9 mouse cellular contexts compared by ENCODE assay signal in the genomic region with DNA sequence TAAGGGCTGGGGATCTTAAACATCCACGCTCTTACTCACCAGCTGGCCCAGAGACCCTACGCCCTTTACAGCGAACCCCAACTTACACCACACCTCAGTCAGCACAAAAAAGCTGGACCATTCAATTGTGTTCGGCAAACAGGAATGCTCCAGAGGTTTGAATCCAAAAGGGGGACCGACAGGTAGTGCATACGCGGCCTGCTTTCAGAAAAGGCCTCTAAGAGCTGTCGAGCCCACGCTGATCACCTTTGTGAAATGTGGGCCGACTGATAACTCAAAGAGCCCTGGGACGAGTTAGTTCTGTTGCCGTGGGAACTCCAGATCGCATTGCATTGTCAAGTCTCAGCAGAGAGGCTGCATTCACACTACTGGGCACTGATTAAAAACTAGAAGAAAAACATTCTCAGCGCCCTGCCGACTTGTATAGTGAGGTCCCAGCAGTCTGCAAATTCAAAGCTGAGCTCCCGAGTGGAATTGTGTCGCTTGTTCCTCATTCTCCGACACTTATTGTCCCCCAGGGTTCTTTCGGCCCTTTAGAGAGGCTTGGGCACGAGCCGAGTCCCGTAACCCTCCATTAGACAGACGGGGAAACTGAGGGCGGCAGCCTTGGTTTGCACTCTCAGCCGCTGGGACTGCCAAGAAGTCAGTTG. TPM values are rescaled to one million over a fixed set of nuclear protein-coding genes. Genes with fewer than 3 reads are reported as not detected.
DNase-seq lines count a peak whose midpoint lies in the region; ATAC-seq and TF ChIP-seq lines count a peak whose summit lies in the region.
"Had no signal": no experiment of that assay in that cellular context is flagged by ENCODE, and none has a peak within 500 bp of the region (broad histone marks: within the 10 kb centered on the region; RNA-seq: fewer than 3 reads in every experiment).

No protein-coding gene starts in this region.

- peak overlapping the region; percentile 84 for H3K27ac ChIP-seq in testis, adult 2 months (ENCODE audit: control insufficient read depth, insufficient read depth, low read depth, low read length)
- H3K27ac ChIP-seq in liver, adult 2 months (replicated peaks; ENCODE audit: insufficient read depth, low read depth, low read length), result 0 out of 2 replicates have a peak overlapping the region, but pooled peaks have one; percentile 9
- peak overlapping the region; percentile 92 for H3K27ac ChIP-seq in stomach, embryonic 16.5 days (ENCODE audit: low read length)

- no peaks in the 10 kb centered on the region for H3K9me3 ChIP-seq in stomach, embryonic 16.5 days (replicated peaks; ENCODE audit: control insufficient read depth, low read length)

- TF ChIP-seq CTCF in testis, adult 2 months (IDR thresholded peaks at IDR 0.05; ENCODE audit: control insufficient read depth, insufficient read depth, insufficient replicate concordance, low read depth, low read length), result no peak
- TF ChIP-seq CTCF in liver, adult 2 months (IDR thresholded peaks at IDR 0.05; ENCODE audit: low read depth, low read length), result no peak

- no peaks in the 10 kb centered on the region; the same call in 1 of the 2 replicates for H3K79me2 ChIP-seq in liver, adult 2 months (ENCODE audit: control insufficient read depth, insufficient read depth, low read length)

- no peaks in the 10 kb centered on the region for H3K27me3 ChIP-seq in testis, adult 2 months (ENCODE audit: control insufficient read depth, insufficient read depth, low read length)
- H3K27me3 ChIP-seq in liver, adult 2 months (ENCODE audit: control insufficient read depth, insufficient read depth, low read length), result no peaks in the 10 kb centered on the region
- no peaks in the 10 kb centered on the region for H3K27me3 ChIP-seq in stomach, embryonic 16.5 days (ENCODE audit: control insufficient read depth, insufficient read depth, low read length)

- peak overlapping the region; percentile 81 for H3K4me2 ChIP-seq in stomach, embryonic 16.5 days (ENCODE audit: low read depth, low read length)

- H3K4me3 ChIP-seq in testis, adult 2 months (ENCODE audit: control insufficient read depth, low read depth, low read length), result peak overlapping the region; percentile 91
- H3K4me3 ChIP-seq in liver, adult 2 months (ENCODE audit: insufficient read depth, low read depth, low read length), result peak overlapping the region; percentile 81
- peak overlapping the region; percentile 61 for H3K4me3 ChIP-seq in stomach, embryonic 16.5 days (replicated peaks; ENCODE audit: low read length)

- DNase-seq in cerebellum, adult 9-10 months, result peak; percentile 65
- no peak for DNase-seq in cerebellum, postnatal 14 days
- no peak for DNase-seq in testis, postnatal 14 days (ENCODE audit: low spot score)
- no peak for DNase-seq in liver, adult 2 months (ENCODE audit: extremely low read depth, low read depth, low spot score)
- DNase-seq in layer of hippocampus, adult 9-10 months (ENCODE audit: low spot score), result no peak
- DNase-seq in thymus, postnatal 25 days, result no peak

- peak overlapping the region; percentile 31 for H3K9ac ChIP-seq in liver, adult 2 months (ENCODE audit: low read depth, low read length)
- peak overlapping the region; percentile 78 for H3K9ac ChIP-seq in stomach, embryonic 16.5 days (ENCODE audit: low read length)

- 0 out of 2 replicates have a peak, but pooled peaks have one; percentile 6 for TF ChIP-seq POLR2A in testis, adult 2 months (IDR thresholded peaks at IDR 0.05; ENCODE audit: control insufficient read depth, low read depth, low read length)
- TF ChIP-seq POLR2A in liver, adult 2 months (IDR thresholded peaks at IDR 0.05; ENCODE audit: extremely low read depth, insufficient read depth, low read length), result no peak

- no peak for ATAC-seq in stomach, embryonic 16.5 days (ENCODE audit: insufficient read depth, low FRiP score)

- peaks cover 6% of the 10 kb centered on the region for H3K4me1 ChIP-seq in testis, adult 2 months (ENCODE audit: control insufficient read depth, insufficient read depth, low read length)
- H3K4me1 ChIP-seq in liver, adult 2 months (ENCODE audit: control insufficient read depth, insufficient read depth, low read length), result peaks cover 10% of the 10 kb centered on the region; the same call in 1 of the 2 replicates
- peaks cover 11% of the 10 kb centered on the region for H3K4me1 ChIP-seq in stomach, embryonic 16.5 days (ENCODE audit: control insufficient read depth, insufficient read depth, low read length)

- 27% methylated on average over 25 of the region's 25 CpGs for WGBS in liver, adult 2 months
- 19% methylated on average over 25 of the region's 25 CpGs for WGBS in stomach, embryonic 16.5 days

- no peaks in the 10 kb centered on the region; the same call in none of the 2 replicates for H3K36me3 ChIP-seq in testis, adult 2 months (ENCODE audit: control insufficient read depth, insufficient read depth, low read length)
- H3K36me3 ChIP-seq in liver, adult 2 months (ENCODE audit: control insufficient read depth, insufficient read depth, low read length), result peaks cover 10% of the 10 kb centered on the region
- peaks cover 16% of the 10 kb centered on the region for H3K36me3 ChIP-seq in stomach, embryonic 16.5 days (ENCODE audit: control insufficient read depth, insufficient read depth, low read length)

RNA-seq across cellular contexts. Expression of gene Armh1, which starts 36.5 kb away (rescaled TPM):
- 154 and 162 TPM in 2 replicates for polyA plus RNA-seq in testis, adult 2 months (2012; rRNA removed)
- total RNA-seq in liver, adult 2 months (2014; rRNA removed), result not detected in 2 replicates
- not detected in 2 replicates for polyA plus RNA-seq in liver, adult 2 months (2012; rRNA removed)
- 0.32 and 0.61 TPM in 2 replicates for polyA plus RNA-seq in stomach, embryonic 16.5 days (2015; fragmentation: Nextera tagmentation; extraction: Ambion mirVana)
- polyA plus RNA-seq: inflammation-experienced regulatory T-cells, adult 6 months had no signal

RNA-seq across cellular contexts. Expression of gene Tmem53, which starts 36.7 kb away (rescaled TPM):
- 999 and 1,059 TPM in 2 replicates for polyA plus RNA-seq in testis, adult 2 months (2012; rRNA removed)
- 32.1 and 49.6 TPM in 2 replicates for total RNA-seq in liver, adult 2 months (2014; rRNA removed)
- polyA plus RNA-seq in liver, adult 2 months (2012; rRNA removed), result 110 and 121 TPM in 2 replicates
- polyA plus RNA-seq in stomach, embryonic 16.5 days (2015; fragmentation: Nextera tagmentation; extraction: Ambion mirVana), result 14.2 and 14.6 TPM in 2 replicates

Comparison
In these comparisons a context has a peak if more than half of its experiments do, and no peak if none do; other contexts are left out.
1. H3K27ac ChIP-seq: peak in every context shown above with its lines; median percentile 92 in stomach, embryonic 16.5 days; 84 in testis, adult 2 months; 9 in liver, adult 2 months.
2. RNA of gene Armh1, which starts 36.5 kb away (polyA plus RNA-seq): 154 to 162 TPM in testis, adult 2 months; 0.32 to 0.61 TPM in stomach, embryonic 16.5 days and not detected in liver, adult 2 months; every median in the first group is over 10 times any median in the second.
3. Peak in every context shown above with its lines, with median percentiles within 50 percentile points of each other: H3K4me3 ChIP-seq.